Mouse (Mus musculus) thymus, postnatal 25 days (tissue): ENCODE measurements at regions not wholly inside any gene's neighbourhood (a gene's known extent, or its start where the extent isn't known, plus 50 kb on each side); places are given as distances from the start of the nearest gene placed in this dataset.

Experiments used
- DNase-seq: peaks from one replicate; pipeline ENCODE4 v3.0.0; 2022

DNA sequence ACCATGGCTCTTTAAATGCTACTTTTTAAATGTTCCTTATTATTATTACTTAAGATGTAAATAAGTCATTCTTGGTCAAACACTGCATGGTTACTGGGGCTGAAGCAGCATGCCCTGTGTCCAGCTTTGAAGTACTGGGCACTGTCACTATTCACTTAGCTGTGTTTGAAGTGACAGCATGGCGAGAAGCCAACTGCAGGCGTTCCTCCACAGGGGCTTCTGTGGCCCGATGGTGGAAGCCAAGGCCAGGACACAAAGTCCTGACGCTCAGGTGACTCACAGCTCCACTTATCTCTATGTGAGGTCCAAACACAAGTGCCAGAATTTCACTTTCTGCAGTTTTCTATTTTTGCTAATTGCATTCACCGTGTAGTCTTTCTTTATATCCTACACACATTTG, 65.3 kb downstream of the Cdca7 start:
- no peak for DNase-seq

DNA sequence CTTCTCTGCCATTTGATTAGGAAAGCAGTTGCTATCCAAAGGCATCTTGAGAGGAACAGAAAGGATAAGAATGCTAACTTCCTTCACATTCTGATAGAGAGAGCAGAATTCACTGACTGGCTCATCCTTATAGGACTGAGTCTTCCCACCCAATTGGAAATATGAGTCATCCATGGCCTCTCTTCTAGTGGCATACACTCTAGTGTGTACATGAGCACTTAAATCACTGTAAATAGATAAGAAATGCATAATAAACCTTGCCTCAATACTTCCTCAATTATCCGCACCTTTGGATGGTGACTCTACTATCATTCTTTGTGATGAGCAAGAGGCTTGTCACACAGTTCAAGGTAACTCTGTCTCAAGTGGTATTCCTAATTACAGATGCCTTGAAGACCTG, 69.5 kb downstream of the Cdca7 start:
- DNase-seq = no peak

DNA sequence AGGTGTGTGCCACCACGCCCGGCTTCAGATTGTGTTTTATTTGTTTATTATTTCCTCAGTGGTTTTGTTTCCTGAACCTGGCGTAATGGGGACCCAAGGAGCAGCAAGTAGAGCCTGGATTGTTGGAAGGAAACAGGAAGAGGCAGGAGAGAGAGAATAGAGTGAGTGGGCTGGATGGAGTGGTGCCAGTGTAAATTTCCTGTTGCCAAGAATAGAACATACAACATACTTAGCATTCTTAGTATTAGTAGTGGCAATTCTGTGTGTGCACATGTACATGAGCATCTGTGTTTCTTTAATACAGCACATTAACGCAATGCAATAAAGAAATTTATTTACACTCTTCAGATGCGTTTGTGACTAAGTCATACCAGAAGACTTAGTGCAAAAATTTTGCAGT, 70.5 kb downstream of the Cdca7 start:
- no peak for DNase-seq

DNA sequence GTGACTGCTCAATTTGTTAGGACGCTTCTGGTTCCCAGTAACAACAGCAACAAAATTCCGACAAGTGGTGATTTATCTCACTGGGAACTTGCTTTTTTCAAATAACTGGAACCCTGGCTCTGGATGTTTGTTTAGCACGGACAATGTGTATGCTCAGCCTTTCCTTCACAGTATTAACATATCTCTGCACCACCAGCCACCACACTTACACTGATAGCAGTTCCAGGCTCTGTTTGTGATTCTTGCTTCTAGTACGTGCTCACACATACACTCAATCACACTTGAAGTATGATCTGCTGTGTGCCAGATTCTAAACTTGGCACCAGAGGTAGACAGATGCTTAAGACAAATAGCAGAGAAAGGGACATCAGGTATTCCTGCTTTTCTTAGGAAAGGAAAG, 71.0 kb downstream of the Cdca7 start:
- no peak for DNase-seq

DNA sequence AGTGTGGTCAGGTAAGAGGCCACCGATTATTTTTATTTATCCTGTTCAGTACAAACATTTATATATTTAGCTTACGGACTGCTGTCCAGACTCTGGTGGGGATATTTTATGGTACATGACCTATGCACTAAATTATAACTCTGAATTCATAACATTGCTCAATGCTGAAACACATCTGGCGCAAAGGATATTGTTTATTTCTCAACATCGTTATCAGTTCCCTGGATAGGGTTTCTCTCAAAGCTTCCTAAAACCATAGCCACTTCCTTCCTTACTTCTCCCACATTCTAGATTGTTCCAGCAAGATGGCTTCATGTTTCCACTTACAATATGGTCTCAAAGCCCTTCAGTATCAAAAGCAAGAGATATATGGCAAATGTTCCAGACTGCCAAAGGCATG, 75.3 kb downstream of the Cdca7 start:
- no peak for DNase-seq

DNA sequence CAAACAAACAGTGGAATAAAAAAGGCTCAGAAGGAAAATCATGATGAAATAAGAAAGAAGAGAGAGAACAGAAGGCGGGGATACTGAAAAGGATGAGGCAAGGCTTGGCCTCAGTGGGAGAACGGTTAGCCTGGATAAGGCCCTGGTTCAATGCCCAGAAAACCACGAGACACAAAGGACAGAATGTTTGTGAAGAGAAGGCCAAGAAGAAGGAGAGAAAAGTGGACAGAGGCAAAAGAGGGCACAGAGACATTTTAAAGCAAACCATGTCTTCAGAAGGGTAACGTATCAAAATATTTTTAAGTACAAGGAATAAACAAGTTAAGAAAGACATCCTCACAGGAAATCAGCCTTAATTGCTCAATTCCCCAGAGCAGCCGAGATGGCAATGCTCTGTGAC, 78.6 kb downstream of the Cdca7 start:
- no peak for DNase-seq

DNA sequence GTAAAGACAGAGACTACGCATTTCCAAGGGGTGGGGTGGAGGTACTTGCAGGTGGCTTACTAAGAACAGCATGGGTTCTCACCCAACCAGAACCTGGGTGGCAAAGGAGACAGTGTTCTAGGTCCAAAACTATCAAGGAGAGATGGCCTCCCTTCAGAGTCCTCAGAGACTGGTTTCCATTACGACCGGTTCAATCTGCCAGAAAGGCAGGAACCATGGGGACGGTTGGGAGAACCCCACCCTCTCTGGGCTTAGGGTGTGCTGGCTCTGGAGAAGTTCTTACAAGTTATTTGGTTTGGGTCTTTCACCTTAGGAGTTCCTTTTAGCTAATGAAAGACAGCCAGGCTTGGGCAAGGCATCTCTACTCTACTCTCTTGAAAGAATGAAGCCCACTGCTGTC, 79.2 kb downstream of the Cdca7 start:
- DNase-seq = no peak

DNA sequence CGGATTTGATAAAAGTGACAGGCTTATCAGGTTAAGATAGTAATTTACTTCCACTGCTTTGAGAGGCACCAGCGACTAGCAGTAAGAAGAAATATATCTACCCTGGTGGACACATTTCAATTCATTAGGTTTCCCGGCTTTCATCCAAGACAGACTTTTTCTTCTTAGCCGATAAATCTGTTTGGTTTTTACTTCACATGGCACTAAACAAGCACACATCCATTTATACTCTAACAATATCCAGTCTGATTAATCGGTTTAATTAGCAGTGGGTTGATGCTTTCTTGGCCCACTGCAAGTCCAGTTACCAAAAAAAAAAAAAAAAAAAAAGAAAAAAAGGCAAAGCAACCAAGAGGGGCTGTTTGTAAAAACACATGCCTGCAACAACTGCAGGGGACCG, 79.6 kb downstream of the Cdca7 start:
- no peak for DNase-seq

DNA sequence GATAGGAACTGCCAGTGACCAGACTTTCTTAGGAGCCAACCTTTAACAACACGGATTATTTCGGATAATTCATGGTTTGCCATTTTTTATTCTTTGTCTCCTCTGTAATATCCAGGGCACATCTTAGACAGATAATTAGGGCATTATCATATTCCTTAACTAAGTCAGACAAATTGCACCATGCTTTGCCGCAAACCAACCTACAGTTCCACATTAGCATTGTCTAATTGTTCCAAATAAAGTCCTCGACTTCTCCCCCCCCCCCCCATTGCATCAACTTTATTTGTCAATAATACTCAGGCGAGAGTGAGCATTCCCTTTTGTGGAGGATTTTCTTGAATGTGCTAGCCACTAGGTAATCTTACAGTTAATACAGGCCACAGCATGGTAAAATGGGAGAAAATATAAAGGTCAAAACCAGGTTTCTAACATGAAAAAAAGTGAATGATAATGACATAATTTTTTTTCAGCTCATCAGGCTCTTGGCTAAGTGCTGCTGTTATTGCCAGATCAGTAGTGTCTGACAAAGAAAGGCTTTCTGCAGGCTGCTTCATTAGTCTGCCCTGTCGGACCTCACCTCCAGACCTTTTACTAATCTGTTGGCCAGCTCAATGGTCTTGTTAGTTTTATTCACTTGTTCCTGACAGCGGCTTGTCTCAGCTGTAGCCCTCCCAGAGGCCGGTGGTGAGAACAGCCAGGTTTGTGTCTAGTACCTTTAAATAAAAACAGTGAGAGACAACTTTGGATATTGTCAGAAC, 80.3 kb downstream of the Cdca7 start:
- DNase-seq = no peak

DNA sequence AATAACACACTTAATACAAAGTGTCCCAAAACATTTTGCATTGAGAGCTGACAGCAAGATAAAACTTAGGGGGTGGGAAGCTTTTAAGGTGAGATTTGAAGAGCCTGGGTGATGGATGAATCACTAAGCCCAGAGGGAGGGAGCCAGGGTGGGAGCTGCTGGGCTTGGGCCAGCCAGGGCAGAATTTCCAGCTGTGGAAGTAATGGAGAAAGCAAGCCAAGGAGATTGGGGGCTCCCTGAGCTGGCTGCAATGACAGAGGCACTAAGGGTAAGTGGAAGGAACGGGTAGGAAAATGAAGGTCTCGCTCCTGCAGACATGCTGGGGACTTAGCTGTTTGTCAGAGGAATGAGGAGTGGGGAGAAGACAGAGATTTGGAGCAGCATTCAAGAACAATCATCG, 81.2 kb downstream of the Cdca7 start:
- DNase-seq = no peak

DNA sequence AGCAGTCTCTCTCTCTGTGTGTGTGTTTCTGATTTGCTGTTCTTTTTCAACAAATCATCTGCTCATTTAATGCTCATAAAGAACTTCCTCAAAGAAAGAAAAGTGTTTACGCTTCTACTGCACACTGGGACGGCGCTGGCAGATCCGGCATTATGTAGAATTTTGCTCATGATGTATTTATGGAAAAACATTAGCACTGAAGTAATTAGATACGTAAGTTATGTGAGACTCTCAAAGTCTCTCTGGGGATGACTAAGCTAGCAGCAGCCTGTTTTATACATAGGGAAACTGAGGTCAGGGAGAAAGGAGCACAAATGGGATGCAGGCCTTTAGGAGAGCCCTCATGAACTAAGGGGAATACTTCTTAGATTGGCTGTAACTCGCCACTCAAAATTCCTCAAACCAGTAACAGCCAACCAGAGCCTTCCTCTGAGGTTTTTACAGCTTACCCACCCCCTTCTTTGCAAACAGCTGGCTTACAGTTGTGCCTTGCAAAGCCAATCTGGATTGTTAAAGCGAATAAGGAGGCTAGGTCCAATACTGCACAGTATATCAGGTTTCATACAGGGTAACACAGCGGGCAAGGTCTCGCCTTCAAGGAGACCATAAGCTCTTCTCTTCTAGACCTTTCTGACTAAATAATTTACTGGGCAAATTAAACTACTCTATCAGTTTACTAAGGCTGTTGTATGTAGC, 81.8 kb downstream of the Cdca7 start:
- DNase-seq = no peak

DNA sequence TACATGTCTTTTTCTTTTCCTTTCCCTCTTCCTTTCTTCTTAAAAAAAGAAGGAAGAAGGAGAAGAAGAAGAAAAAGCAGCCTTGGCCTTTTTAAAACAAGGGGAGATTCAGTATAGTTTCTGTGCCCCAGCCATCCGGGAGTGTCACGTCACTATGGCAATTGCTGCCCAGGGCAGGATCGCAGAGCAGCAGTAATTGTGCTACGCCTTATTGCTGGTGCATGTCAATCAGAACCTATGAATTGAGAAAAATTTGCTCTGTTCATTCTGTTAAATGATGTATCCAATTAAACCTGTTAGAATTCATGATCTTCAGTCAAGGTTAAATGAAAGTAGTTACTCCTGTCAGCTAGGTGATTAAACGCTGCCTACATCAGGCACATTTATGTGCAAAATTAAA, 85.4 kb downstream of the Cdca7 start:
- no peak for DNase-seq

DNA sequence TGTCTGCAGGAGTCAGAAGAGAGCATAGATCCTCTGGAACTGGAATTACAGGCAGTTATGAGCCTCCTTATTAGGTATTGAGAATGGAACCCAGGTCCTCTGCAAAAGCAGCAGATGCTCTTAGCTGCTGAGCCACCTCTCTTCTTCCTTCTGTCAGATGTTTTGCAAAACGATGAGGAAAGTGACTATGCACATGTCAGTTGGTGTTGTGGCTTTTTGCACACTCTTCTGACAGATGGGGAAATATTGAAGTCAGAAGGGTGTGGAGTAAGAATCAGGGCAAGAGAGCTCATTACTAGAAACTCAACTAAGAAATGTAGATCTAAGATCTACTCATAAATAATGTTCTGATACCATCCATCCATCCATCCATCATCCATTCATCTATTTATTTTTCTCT, 102.4 kb downstream of the Cdca7 start:
- DNase-seq = no peak

DNA sequence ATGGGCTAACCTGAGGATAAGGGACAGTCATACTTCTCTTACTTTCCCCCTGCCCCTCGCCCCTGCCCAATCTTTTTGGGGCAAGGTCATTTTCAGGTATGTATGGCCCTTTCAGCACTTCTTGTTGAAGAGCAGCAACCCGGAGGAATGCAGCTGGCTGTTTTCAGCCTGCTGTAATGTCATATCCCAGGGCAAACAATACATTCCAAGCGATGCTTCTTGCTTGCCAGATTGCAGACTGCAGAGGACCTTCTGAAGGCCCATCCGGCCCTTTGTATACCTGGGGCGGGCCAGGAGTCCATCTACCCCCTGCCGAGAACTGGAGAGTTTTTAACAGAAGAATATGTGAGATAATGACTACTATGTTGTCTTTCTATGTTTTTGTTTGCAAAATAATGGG, 105.2 kb downstream of the Cdca7 start:
- no peak for DNase-seq

DNA sequence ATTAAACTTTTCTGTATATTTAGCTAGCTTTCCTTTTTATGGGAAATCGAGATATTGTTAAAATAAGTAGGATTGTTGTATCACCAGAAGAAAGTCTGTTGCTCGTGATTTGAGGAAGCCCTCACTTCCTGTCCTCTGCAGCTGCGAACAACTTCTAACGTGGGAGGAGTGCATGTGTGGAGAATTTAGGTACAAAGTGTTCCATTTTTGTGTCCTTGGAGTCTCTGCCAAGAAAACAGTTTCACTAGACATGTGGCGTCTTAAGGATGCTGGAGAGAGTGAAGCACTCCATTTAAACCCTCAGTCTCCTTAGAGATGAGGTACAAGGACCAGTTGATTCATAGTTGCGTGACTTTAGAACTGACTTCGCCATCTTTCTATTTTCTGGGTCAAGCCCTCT, 112.9 kb downstream of the Cdca7 start:
- DNase-seq = no peak

DNA sequence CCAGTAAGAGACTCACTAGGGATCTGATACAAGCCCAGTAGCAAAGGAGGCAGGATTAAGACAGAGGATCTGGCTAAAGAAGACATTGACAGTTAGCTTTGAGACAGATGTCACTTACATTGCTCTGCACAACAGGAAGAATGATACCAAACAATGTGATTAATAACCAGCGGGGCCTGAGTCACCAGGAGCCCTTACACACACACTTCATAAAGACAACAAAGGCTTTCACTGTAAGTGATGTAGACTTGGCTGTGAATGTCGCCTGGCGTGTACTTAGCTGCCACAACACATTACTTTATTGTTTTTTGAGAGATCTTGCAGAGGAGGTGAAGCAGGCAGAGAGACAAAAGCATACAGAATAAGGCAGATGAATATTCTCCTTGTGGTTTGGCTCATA, 116.1 kb downstream of the Cdca7 start:
- no peak for DNase-seq

DNA sequence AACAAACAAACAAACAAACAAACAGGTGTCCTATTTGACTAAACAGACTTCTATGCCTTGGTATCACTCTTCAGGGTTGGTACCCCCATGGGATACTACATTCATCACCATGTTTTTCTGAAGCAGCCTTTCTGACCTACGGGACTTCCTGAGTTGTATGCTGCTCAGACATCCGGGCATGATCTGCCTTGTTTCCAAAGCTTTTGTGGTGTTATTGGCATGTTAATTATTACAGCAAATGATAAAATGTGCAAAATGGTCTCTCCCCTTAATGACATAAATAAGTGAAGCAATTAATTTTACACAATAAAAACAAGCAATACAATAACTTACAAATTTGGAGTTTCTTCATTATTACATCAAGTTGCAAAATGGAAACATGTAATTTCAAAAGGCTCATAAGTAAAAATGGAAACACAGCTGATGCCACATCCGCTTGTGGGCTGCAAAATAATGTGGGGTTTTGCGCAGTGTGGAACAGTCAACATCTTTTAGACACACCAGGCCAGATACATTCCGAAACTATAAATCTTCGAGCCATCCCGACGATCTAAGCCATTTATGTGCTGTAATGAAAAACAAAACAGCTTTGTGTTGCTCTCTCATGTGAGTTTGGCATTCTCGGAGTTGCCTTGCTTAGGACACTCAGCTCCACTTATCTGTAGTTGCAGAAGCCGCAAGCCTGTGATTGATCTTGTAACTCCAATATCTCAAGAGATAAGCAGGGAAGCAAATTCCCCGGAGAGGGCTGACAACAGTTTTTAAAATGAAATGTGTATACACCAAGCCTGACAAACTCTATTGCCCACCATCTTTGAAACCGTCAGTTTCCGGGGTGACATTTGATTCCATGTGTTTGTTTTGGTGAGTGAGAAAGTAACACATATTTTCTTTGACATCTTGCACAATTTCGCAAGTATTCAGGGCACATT, 121.3 kb downstream of the Cdca7 start:
- DNase-seq = no peak

DNA sequence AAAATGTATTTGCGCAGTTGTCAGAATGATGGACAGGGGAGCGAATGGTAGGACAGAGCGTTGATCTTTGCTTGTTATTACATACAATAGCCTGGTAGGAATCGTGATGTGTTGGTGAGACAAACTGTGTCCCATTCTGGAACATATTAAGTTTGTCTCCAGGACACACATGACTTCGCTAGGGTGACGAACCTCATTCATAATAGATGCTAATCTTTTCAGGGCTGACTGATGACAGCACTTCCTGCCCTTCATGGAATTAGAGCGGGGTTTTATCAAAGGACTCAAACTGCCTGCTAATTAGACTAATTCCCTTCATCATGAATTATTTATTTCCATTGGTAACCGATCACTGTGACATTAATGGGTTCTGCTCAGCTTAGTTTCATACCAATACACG, 122.0 kb downstream of the Cdca7 start:
- DNase-seq = no peak

DNA sequence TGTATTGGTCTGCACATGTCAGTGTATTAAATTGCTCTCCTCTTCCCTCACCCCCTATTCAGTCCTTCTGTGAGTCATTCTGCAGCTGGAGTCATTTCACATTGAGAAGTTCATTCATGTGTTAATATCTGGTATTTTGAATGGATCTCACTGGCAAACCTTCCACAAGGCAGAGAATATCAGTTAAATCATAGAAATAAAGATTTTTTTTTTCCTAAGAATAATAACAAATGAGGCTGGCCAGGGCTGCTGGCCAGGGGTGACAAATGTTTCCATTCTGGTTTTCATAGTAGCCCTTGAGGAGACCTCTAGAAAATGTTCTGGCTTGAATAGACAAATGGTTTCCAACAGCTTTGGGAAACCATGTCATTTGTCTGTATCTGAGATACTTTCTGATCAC, 124.8 kb downstream of the Cdca7 start:
- DNase-seq = no peak

DNA sequence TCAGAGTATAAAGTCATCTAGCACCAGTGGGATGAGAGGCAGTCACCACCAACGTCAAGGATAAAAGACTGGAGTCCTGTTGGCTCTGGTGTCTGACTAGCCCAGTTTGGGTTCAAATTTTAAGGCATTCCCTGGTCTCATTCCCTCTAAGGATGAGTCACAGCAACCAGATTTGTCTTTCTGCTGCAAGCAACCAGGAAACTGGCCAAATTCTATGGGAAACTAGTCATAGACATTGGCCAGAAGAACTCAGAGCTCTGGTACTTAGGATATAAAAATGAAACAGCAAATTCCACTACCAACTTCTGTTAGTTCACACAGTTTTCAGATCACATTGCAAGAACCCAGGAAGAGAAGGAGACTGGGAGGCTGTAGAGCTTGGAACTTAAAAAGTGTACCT, 126.2 kb downstream of the Cdca7 start:
- no peak for DNase-seq

DNA sequence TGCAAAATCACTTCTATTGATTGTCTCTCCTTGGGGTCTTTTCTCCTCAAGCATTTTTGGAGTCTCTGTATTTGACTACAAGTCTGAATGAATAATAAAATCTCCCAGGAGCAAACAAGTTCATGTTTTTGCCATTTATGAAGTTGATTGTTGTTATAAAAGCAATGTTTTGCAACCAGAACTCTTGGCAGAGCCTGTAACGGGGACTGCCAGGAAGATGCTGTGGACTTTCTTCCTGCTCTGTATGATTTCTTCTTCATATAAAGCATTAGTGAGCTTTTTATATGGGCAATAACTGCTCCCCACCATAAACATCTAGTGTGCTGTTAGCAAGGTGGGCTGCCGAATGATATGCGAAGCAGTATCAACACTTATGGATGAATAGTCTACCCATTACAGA, 136.3 kb downstream of the Cdca7 start:
- DNase-seq = no peak

DNA sequence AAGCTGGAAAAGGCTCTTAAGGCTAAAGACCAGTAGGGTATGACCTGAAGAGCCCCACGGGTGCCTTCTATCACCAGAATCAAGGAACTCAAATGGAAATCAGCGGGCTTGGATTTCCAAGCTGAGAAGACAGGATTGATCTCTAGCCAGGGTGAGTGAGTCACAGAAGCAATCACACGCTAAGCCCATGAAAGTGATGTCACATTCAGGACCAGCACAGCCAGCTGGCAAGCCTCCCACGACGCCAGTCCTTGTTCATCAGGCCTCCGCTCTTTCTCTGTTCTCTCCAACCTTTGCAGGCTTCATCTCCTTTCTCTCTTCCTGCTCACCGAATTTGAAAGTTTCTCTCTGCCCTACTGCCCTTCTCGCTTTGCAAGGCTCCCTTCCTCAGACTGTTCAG, 138.3 kb downstream of the Cdca7 start:
- no peak for DNase-seq

DNA sequence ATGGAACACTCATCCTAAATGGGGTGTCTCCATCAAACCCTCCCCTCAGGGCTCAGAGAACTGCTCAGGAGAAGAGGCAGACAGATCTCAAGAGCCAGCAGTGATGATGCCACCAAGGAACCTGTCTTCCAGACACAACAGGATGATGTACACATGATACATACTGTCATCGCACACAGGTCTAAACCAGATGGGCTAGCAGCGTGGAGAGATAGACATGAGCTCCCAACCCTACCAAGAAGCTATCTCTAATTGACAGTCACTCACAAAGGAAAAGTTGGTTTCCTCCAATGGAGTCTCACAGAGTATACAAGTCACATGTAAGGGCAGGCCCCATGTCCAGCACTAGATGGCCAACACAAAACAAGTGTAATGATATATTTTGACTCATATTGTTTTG, 139.9 kb downstream of the Cdca7 start:
- DNase-seq = no peak

DNA sequence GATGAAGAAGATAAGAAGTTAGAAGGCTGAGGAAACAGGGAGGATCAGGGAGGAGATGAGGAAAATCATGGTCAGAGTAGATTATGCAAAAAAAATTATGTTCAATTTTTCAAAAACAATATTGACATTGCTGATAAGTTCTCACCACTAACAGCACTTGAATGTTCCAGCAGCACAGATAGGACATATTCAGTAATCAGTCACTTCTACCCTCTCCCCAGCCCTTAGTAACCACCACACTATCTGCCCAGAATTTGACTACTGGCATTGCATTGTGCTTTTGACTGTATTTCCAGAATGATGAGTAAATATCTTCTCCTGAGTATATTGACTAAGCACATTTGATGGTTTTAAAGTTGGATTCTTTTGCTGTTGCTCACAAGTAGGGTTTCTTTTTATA, 140.5 kb downstream of the Cdca7 start:
- no peak for DNase-seq
